Mouse (Mus musculus) myocyte (in vitro differentiated cells): ENCODE data around the gene Olfr392. TPM values are rescaled to one million over a fixed set of nuclear protein-coding genes. Genes with fewer than 3 reads are reported as not detected.

Source experiments
- H3K27me3 ChIP-seq: one replicate; pipeline ENCODE4 v1.6.1; 2011; ENCODE audit not compliant: control insufficient read depth, insufficient read depth, insufficient read length
- H3K36me3 ChIP-seq: one replicate; pipeline ENCODE4 v1.6.1; 2011; ENCODE audit not compliant: control insufficient read depth, insufficient read depth
- H3K4me2 ChIP-seq: one replicate; pipeline ENCODE4 v1.6.1; 2011; ENCODE audit warnings: low read depth, control low read depth
- H3K4me3 ChIP-seq: one replicate; pipeline ENCODE4 v1.5.1; 2011; ENCODE audit warnings: mild to moderate bottlenecking, control low read depth, moderate library complexity
- H3K79me2 ChIP-seq: one replicate; pipeline ENCODE4 v1.6.1; 2011; ENCODE audit not compliant: control insufficient read depth, insufficient read depth
- H3ac ChIP-seq: one replicate; pipeline ENCODE4 v1.6.1; 2011; ENCODE audit not compliant: control insufficient read depth, insufficient read length
- CEBPB ChIP-seq: IDR thresholded peaks from 2 replicates; pipeline ENCODE4 v1.6.1; 2011; ENCODE audit warnings: mild to moderate bottlenecking, moderate library complexity; ENCODE audit not compliant: poor library complexity, insufficient read depth, severe bottlenecking
- E2F4 ChIP-seq: IDR thresholded peaks from one replicate; pipeline ENCODE4 v1.6.1; 2011; ENCODE audit warnings: mild to moderate bottlenecking, control low read depth, moderate library complexity; ENCODE audit not compliant: insufficient read depth
- MAX ChIP-seq: IDR thresholded peaks from one replicate; pipeline ENCODE4 v1.6.1; 2011; ENCODE audit warnings: low read depth, mild to moderate bottlenecking, control low read depth
- MYOD1 ChIP-seq, 3 experiments: IDR thresholded peaks; one replicate each; pipeline ENCODE4 v1.6.1; 2011; ENCODE audit warnings: control low read depth in 2 of 3, low read depth in 2 of 3, mild to moderate bottlenecking in 2 of 3, moderate library complexity in 1 of 3; ENCODE audit not compliant: insufficient read length in 2 of 3, control insufficient read depth in 1 of 3
- MYOG ChIP-seq, 3 experiments: IDR thresholded peaks; one replicate each; pipeline ENCODE4 v1.6.1; 2011; ENCODE audit warnings: control low read depth in 2 of 3, low read depth in 2 of 3, mild to moderate bottlenecking in 2 of 3; ENCODE audit not compliant: insufficient read length in 2 of 3, control insufficient read depth in 1 of 3, insufficient read depth in 1 of 3
- POLR2A ChIP-seq: IDR thresholded peaks from one replicate; pipeline ENCODE4 v1.6.1; 2011; ENCODE audit warnings: low read depth, mild to moderate bottlenecking, control low read depth, moderate library complexity; ENCODE audit not compliant: insufficient read length
- POLR2AphosphoS2 ChIP-seq: IDR thresholded peaks from one replicate; pipeline ENCODE4 v1.6.1; 2011; ENCODE audit warnings: low read depth, control low read depth; ENCODE audit not compliant: insufficient read length
- REST ChIP-seq: IDR thresholded peaks from one replicate; pipeline ENCODE4 v1.6.1; 2011; ENCODE audit warnings: mild to moderate bottlenecking, control low read depth, moderate library complexity; ENCODE audit not compliant: insufficient read depth, insufficient read length
- SRF ChIP-seq: IDR thresholded peaks from one replicate; pipeline ENCODE4 v1.6.1; 2011; ENCODE audit warnings: low read depth; ENCODE audit not compliant: control insufficient read depth, insufficient read length
- TCF12 ChIP-seq: IDR thresholded peaks from one replicate; pipeline ENCODE4 v1.6.1; 2011; ENCODE audit warnings: mild to moderate bottlenecking, control low read depth; ENCODE audit not compliant: poor library complexity, insufficient read depth, severe bottlenecking
- TCF3 ChIP-seq: IDR thresholded peaks from one replicate; pipeline ENCODE4 v1.6.1; 2011; ENCODE audit warnings: low read depth, control low read depth; ENCODE audit not compliant: insufficient read length
- USF1 ChIP-seq: IDR thresholded peaks from one replicate; pipeline ENCODE4 v1.6.1; 2011; ENCODE audit warnings: low read depth, mild to moderate bottlenecking, control low read depth, moderate library complexity
- polyA plus RNA-seq: library from polyadenylated mRNA; unstranded; fragments of >200 nt; fragmentation: generic; extraction: Trizol; gene quantifications from one replicate; pipeline ENCODE4 v1.2.1, GENCODE M21; 2012; ENCODE audit warnings: missing spikeins

Gene Olfr392
- polyA plus RNA-seq: not detected

DNA sequence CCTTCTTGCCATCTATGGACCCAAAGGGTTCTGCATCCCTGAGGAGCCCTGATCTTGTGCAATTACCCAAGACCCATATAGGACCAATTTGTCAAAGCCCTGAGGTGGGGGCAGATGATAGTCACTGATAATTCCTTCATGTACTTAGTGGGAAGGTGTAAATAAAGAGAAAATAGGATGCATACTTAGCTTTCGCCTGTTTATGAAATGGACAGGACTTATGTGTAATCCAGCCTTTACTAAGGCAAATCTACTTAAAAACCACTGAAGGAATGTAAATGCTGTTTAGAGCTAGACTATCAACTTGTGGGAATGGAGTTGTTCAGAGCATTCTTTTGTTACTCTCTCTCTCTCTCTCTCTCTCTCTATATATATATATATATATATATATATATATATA lies at the start of gene Olfr392:
Gene Olfr392, minus strand, starts transcription at position 101 of the 400 bp plus-strand sequence.
- H3K27me3 ChIP-seq: no peaks in the 10 kb centered on the region
- TF ChIP-seq POLR2AphosphoS2: no peak
- TF ChIP-seq TCF3: no peak
- no peaks in the 10 kb centered on the region for H3K79me2 ChIP-seq
- H3K36me3 ChIP-seq: no peaks in the 10 kb centered on the region
- H3K4me3 ChIP-seq: no peak within 1 kb of the TSS
- H3ac ChIP-seq: no peak within 1 kb of the TSS
- H3K4me2 ChIP-seq: no peak within 1 kb of the TSS

DNA sequence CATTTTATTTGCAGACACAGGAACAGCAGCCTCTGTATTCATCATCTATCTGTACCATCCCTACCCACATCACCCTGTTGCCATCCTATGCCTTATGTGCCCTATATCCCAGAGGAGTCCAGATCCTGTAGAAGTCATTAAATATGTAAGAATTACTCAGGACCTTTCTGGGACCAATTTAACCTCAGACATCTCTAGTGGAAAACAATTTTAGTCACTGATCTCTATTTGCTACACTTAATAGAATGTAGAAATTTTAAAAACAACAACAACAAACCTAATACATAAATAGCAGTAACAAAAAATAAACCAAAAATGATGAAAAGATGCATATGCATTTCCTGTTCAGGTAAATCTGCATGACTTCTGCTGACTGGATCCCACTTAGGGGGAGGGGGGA lies 34.5 kb upstream of the Olfr392 start, which contains the start of gene Olfr393:
Gene Olfr393, minus strand, starts transcription at position 101 of the 400 bp plus-strand sequence.
- Histone ChIP-seq H3K4me3 (no peak within 1 kb of the TSS), H3K79me2 (no peaks in the 10 kb centered on the region), H3ac (no peak within 1 kb of the TSS), H3K36me3 (no peaks in the 10 kb centered on the region), H3K4me2 (no peak within 1 kb of the TSS), H3K27me3 (no peaks in the 10 kb centered on the region)
- TF ChIP-seq USF1 (no peak), MAX (no peak), REST (no peak), POLR2AphosphoS2 (no peak), MYOD1 (IDR thresholded peaks at IDR 0.05; ENCODE audit: control insufficient read depth in 1 of 3, insufficient read length in 2 of 3, low read depth in 2 of 3) (no peak), SRF (no peak), TCF12 (no peak), CEBPB (no peak), MYOG (IDR thresholded peaks at IDR 0.05; ENCODE audit: control insufficient read depth in 1 of 3, insufficient read depth in 1 of 3, insufficient read length in 2 of 3, low read depth in 2 of 3) (no peak), E2F4 (no peak), POLR2A (no peak), TCF3 (no peak)

DNA sequence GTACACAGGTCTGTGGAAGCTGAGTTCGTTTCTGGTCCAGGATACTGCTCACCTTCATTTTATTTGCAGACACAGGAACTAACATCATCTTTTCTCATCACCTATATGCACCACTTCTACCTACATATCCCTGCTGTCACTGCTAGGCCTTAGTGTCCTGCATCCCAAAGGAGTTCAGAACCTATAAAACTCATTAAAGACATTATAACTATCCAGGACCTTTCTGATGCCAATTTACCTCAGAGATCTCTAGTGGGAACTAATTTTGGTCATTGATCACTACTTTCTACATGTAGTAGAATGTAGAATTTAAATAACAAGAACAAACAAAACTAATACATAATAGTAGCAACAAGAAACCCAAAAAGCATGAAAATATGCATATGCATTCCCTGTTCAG lies 13.9 kb downstream of the Olfr392 start, which contains the start of gene Olfr391-ps:
Gene Olfr391-ps, minus strand, starts transcription at position 101 of the 400 bp plus-strand sequence.
- TF ChIP-seq TCF12 (no peak), TCF3 (no peak), REST (no peak), SRF (no peak), MAX (no peak), MYOG (IDR thresholded peaks at IDR 0.05; ENCODE audit: control insufficient read depth in 1 of 3, insufficient read depth in 1 of 3, insufficient read length in 2 of 3, low read depth in 2 of 3) (no peak), E2F4 (no peak), USF1 (no peak), POLR2A (no peak), POLR2AphosphoS2 (no peak), CEBPB (no peak)
- Histone ChIP-seq H3K36me3 (no peaks in the 10 kb centered on the region), H3K4me3 (no peak within 1 kb of the TSS), H3K79me2 (no peaks in the 10 kb centered on the region), H3ac (no peak within 1 kb of the TSS), H3K4me2 (no peak within 1 kb of the TSS), H3K27me3 (no peaks in the 10 kb centered on the region)

GRCm38 (mm10) chr11:73782664-73783063 lies 34.2 kb downstream of the Olfr392 start, which contains the start of gene Olfr390:
TSS of gene Olfr390 (plus strand) at chr11:73782964.
- H3K27me3 ChIP-seq: no peaks in the 10 kb centered on the region
- no peak within 1 kb of the TSS for H3K4me2 ChIP-seq

DNA sequence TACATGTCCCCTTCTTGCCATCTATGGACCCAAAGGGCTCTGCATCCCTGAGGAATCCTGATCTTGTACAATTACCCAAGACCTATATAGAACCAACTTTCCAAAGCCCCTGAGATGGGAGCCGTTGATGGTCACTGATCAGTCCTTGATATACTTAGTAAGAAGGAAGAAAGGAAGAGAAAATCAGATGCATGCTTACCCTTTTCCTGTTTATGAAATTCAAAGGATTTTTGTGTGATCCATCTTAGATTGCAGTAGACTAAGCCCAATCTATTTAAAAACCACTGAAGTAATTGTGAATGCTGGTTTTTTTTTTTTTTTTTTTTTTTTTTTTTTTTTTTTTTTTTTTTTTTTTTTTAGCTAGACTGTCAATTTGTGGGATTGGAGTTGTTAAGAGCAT lies 36.2 kb downstream of the Olfr392 start, which contains the start of gene Olfr389:
Gene Olfr389, minus strand, starts transcription at position 101 of the 400 bp plus-strand sequence.
- H3K4me3 ChIP-seq: no peak within 1 kb of the TSS
- H3K36me3 ChIP-seq: no peaks in the 10 kb centered on the region
- H3K4me2 ChIP-seq: no peak within 1 kb of the TSS
- no peak within 1 kb of the TSS for H3ac ChIP-seq
- TF ChIP-seq CEBPB: no peak
- TF ChIP-seq SRF: no peak
- TF ChIP-seq USF1: no peak
- TF ChIP-seq E2F4: no peak
- TF ChIP-seq POLR2A: no peak
- TF ChIP-seq MYOG (IDR thresholded peaks at IDR 0.05; ENCODE audit: control insufficient read depth in 1 of 3, insufficient read depth in 1 of 3, insufficient read length in 2 of 3, low read depth in 2 of 3): no peak
- TF ChIP-seq MYOD1 (IDR thresholded peaks at IDR 0.05; ENCODE audit: control insufficient read depth in 1 of 3, insufficient read length in 2 of 3, low read depth in 2 of 3): no peak
- no peak for TF ChIP-seq POLR2AphosphoS2
- H3K27me3 ChIP-seq: no peaks in the 10 kb centered on the region
- H3K79me2 ChIP-seq: no peaks in the 10 kb centered on the region

More at GRCm38 (mm10) chr11:73782664-73783063, 34.2 kb downstream of the Olfr392 start, which contains the start of gene Olfr390:
- Histone ChIP-seq H3K79me2 (no peaks in the 10 kb centered on the region), H3K36me3 (no peaks in the 10 kb centered on the region), H3K4me3 (no peak within 1 kb of the TSS), H3ac (no peak within 1 kb of the TSS)
- TF ChIP-seq MYOG (IDR thresholded peaks at IDR 0.05; ENCODE audit: control insufficient read depth in 1 of 3, insufficient read depth in 1 of 3, insufficient read length in 2 of 3, low read depth in 2 of 3) (no peak), SRF (no peak), CEBPB (no peak), POLR2AphosphoS2 (no peak), POLR2A (no peak), MAX (no peak), TCF12 (no peak), TCF3 (no peak)

Other genes starting within 250 kb of the Olfr392 start
- gene Olfr385, start 224.0 kb downstream of the Olfr392 start, polyA plus RNA-seq: not detected
- gene Olfr384, start 218.5 kb downstream of the Olfr392 start, polyA plus RNA-seq: not detected
- gene Zfp735, start 128.3 kb downstream of the Olfr392 start, polyA plus RNA-seq: not detected
- not detected for gene Olfr389, start 36.3 kb downstream of the Olfr392 start, polyA plus RNA-seq
- gene Olfr390, start 34.1 kb downstream of the Olfr392 start, polyA plus RNA-seq: not detected
- gene Olfr391-ps, start 14.0 kb downstream of the Olfr392 start, polyA plus RNA-seq: not detected
- not detected for gene Olfr393, start 34.4 kb upstream of the Olfr392 start, polyA plus RNA-seq
- gene Olfr394, start 73.7 kb upstream of the Olfr392 start, polyA plus RNA-seq: not detected
- gene Olfr395, start 92.2 kb upstream of the Olfr392 start, polyA plus RNA-seq: not detected
- not detected for gene Olfr23, start 119.6 kb upstream of the Olfr392 start, polyA plus RNA-seq
- gene Olfr397, start 143.8 kb upstream of the Olfr392 start, polyA plus RNA-seq: not detected
- not detected for gene Olfr398, start 173.4 kb upstream of the Olfr392 start, polyA plus RNA-seq
- not detected for gene Olfr139, start 239.5 kb upstream of the Olfr392 start, polyA plus RNA-seq
- not detected for gene Olfr399, start 239.6 kb upstream of the Olfr392 start, polyA plus RNA-seq